Mouse (Mus musculus): ENCODE measurements around the gene Gse1. TPM values are rescaled to one million over a fixed set of nuclear protein-coding genes. Genes with fewer than 3 reads are reported as not detected.

The Gse1 gene
- polyA plus RNA-seq, 1 experiment: 17.1 TPM

GRCm38 (mm10) chr8:120188510-120188909 is 39.7 kb upstream of the Gse1 start:
- Histone ChIP-seq H3K4me1 (ENCODE audit: control insufficient read depth) (no peaks in the 10 kb centered on the region), H3K9me3 (ENCODE audit: control insufficient read depth, low read length) (peaks cover 6% of the 10 kb centered on the region), H3K27me3 (ENCODE audit: control insufficient read depth) (no peaks in the 10 kb centered on the region), H3K36me3 (ENCODE audit: control insufficient read depth) (no peaks in the 10 kb centered on the region), H3K4me3 (replicated peaks) (no peak overlapping the region)
- TF ChIP-seq GATA1 (IDR thresholded peaks at IDR 0.05; ENCODE audit: low read length): no peak
- no peak for TF ChIP-seq TAL1 (IDR thresholded peaks at IDR 0.05; ENCODE audit: low read length)

- TF ChIP-seq TAL1 (IDR thresholded peaks at IDR 0.05; ENCODE audit: low read length): no peak
- no peak for TF ChIP-seq GATA1 (IDR thresholded peaks at IDR 0.05; ENCODE audit: low read length)
- H3K4me3 ChIP-seq (replicated peaks): no peak overlapping the region
- no peaks in the 10 kb centered on the region for H3K36me3 ChIP-seq (ENCODE audit: control insufficient read depth)
- no peaks in the 10 kb centered on the region for H3K27me3 ChIP-seq (ENCODE audit: control insufficient read depth)
- peaks cover 6% of the 10 kb centered on the region for H3K9me3 ChIP-seq (ENCODE audit: control insufficient read depth, low read length)
- H3K4me1 ChIP-seq (ENCODE audit: control insufficient read depth): no peaks in the 10 kb centered on the region
Measured at GRCm38 (mm10) chr8:120189440-120189839, 38.8 kb upstream of the Gse1 start.

DNA sequence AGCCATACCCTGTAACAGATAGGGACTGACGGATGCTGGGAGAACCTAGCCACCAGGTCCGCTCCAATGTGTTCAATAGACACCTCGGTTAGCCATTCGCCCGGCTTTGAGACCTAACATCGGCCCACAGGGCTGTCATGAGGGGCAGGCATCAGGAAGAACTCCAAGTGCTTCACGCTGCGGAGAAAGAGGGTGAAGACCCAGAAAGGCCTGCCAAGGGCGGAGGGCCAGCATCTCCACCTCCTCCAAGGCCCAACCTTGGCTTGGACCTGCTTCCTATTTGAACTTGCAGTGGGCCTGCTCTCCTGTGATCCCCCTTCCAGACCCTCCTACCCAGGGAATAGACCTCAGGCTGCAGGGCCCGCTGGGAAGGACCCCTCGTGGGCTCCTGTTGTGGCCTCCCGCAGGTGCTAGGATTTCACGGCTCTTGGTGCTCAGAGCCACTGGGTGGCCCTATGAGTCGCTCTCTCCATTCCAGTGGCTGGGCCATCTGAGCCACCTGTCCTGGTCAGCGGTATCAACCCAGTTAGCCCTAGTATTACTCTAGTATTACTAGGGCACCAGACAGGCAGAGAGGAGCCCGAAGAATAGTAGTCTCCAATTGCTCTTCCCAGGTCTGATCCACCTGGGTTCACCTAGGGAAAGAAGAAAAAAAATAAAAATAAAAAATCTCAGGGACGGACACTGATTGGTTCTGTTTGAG is 38.0 kb upstream of the Gse1 start:
- H3K4me1 ChIP-seq (ENCODE audit: control insufficient read depth): no peaks in the 10 kb centered on the region
- peaks cover 6% of the 10 kb centered on the region for H3K9me3 ChIP-seq (ENCODE audit: control insufficient read depth, low read length)
- H3K4me3 ChIP-seq (replicated peaks): no peak overlapping the region
- no peaks in the 10 kb centered on the region for H3K36me3 ChIP-seq (ENCODE audit: control insufficient read depth)
- no peaks in the 10 kb centered on the region for H3K27me3 ChIP-seq (ENCODE audit: control insufficient read depth)
- TF ChIP-seq TAL1 (IDR thresholded peaks at IDR 0.05; ENCODE audit: low read length): no peak
- TF ChIP-seq GATA1 (IDR thresholded peaks at IDR 0.05; ENCODE audit: low read length): no peak

DNA sequence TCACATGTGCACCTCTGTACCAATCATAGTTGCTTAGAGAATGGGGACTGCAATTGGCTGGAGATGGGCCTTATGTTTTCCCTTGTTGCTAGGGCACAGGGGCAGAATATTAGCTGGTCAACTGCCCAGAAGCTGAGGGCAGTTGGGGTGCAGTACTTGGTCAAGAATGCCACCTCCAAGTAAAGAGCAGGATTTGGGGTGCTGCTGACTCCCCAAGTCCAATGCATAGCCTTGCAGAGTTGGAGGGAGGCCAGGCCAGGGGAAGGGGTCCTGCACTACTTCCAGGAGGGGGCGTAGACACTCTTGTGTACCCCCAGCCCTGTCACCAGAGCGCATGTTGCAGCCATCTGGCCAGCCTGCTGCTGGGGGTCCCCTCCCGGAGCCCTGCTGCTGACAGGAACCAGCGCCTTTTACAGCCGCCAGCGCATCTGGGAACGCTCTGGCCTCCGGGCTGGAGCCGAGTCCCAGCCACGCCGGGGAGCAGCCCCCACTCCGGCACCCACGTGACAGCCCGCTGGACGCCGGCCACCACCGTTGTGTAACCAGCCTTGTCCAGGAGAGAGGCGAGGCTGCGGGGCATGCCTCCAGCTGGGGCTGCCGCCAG is 37.3 kb upstream of the Gse1 start:
- Histone ChIP-seq H3K4me1 (ENCODE audit: control insufficient read depth) (no peaks in the 10 kb centered on the region), H3K27me3 (ENCODE audit: control insufficient read depth) (no peaks in the 10 kb centered on the region), H3K4me3 (replicated peaks) (no peak overlapping the region)

GRCm38 (mm10) chr8:120191633-120192032 is 36.6 kb upstream of the Gse1 start:
- Histone ChIP-seq H3K36me3 (ENCODE audit: control insufficient read depth) (no peaks in the 10 kb centered on the region), H3K27me3 (ENCODE audit: control insufficient read depth) (no peaks in the 10 kb centered on the region), H3K4me1 (ENCODE audit: control insufficient read depth) (no peaks in the 10 kb centered on the region), H3K4me3 (replicated peaks) (no peak overlapping the region), H3K9me3 (ENCODE audit: control insufficient read depth, low read length) (peaks cover 6% of the 10 kb centered on the region)
- TF ChIP-seq TAL1 (IDR thresholded peaks at IDR 0.05; ENCODE audit: low read length) (no peak), GATA1 (IDR thresholded peaks at IDR 0.05; ENCODE audit: low read length) (no peak)

More for the DNA sequence above, 37.3 kb upstream of the Gse1 start:
- TF ChIP-seq TAL1 (IDR thresholded peaks at IDR 0.05; ENCODE audit: low read length): no peak
- no peak for TF ChIP-seq GATA1 (IDR thresholded peaks at IDR 0.05; ENCODE audit: low read length)
- H3K36me3 ChIP-seq (ENCODE audit: control insufficient read depth): no peaks in the 10 kb centered on the region
- peaks cover 6% of the 10 kb centered on the region for H3K9me3 ChIP-seq (ENCODE audit: control insufficient read depth, low read length)

DNA sequence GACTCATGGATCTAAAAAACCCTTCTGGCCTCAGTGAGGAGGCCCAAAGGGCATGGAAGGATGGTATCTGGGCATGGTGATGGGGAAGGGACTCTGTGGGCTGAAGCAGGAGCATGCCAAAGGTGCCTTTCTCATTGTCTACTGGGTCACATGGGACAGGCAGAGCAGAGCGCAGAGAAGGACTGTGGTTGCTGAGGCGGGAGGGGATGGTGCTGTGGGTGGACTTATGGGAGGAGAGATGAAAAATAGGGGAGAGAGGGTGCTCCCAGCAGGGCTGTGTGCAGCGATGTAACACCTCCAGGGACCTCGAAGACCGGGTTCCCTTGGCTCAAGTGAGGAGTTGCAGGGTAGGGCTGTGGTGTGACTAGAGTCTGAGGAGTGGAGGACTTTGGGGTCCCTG is 36.1 kb upstream of the Gse1 start:
- TF ChIP-seq TAL1 (IDR thresholded peaks at IDR 0.05; ENCODE audit: low read length): no peak
- no peak for TF ChIP-seq GATA1 (IDR thresholded peaks at IDR 0.05; ENCODE audit: low read length)
- H3K27me3 ChIP-seq (ENCODE audit: control insufficient read depth): no peaks in the 10 kb centered on the region
- H3K4me3 ChIP-seq (replicated peaks): no peak overlapping the region
- no peaks in the 10 kb centered on the region for H3K36me3 ChIP-seq (ENCODE audit: control insufficient read depth)
- H3K4me1 ChIP-seq (ENCODE audit: control insufficient read depth): no peaks in the 10 kb centered on the region
- peaks cover 6% of the 10 kb centered on the region for H3K9me3 ChIP-seq (ENCODE audit: control insufficient read depth, low read length)

GRCm38 (mm10) chr8:120201351-120201750 is 26.9 kb upstream of the Gse1 start:
- H3K4me1 ChIP-seq (ENCODE audit: control insufficient read depth): no peaks in the 10 kb centered on the region
- no peak for TF ChIP-seq TAL1 (IDR thresholded peaks at IDR 0.05; ENCODE audit: low read length)
- TF ChIP-seq GATA1 (IDR thresholded peaks at IDR 0.05; ENCODE audit: low read length): no peak

DNA sequence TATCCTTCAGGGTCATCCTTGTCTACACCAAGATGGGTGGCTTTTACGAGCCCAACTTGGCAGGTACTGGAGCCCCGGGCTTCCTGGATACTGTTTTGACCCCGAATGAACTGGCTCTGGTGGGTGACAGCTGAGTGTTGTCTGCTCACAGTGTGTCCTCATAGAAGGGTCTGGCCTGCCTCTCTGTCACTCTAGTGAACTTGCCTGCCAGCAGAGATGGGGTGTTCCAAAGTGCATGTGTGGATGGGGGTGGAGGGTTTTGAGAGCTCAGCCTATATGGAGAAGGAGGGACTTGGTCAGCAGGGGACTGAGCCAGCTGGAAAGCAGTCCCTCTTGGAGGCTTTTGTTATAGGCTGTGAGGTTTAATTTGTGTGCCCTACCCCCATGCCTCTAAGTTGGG is 25.7 kb upstream of the Gse1 start:
- TF ChIP-seq GATA1 (IDR thresholded peaks at IDR 0.05; ENCODE audit: low read length): no peak
- no peak for TF ChIP-seq TAL1 (IDR thresholded peaks at IDR 0.05; ENCODE audit: low read length)

More at GRCm38 (mm10) chr8:120201351-120201750, 26.9 kb upstream of the Gse1 start:
- H3K36me3 ChIP-seq (ENCODE audit: control insufficient read depth): no peaks in the 10 kb centered on the region
- H3K27me3 ChIP-seq (ENCODE audit: control insufficient read depth): no peaks in the 10 kb centered on the region
- H3K9me3 ChIP-seq (ENCODE audit: control insufficient read depth, low read length): peaks cover 12% of the 10 kb centered on the region
- H3K4me3 ChIP-seq (replicated peaks): no peak overlapping the region

GRCm38 (mm10) chr8:120204736-120205360 is 23.4 kb upstream of the Gse1 start:
- no peak for TF ChIP-seq GATA1 (IDR thresholded peaks at IDR 0.05; ENCODE audit: low read length)
- no peak for TF ChIP-seq TAL1 (IDR thresholded peaks at IDR 0.05; ENCODE audit: low read length)
- no peak overlapping the region for H3K4me3 ChIP-seq (replicated peaks)
- no peaks in the 10 kb centered on the region for H3K4me1 ChIP-seq (ENCODE audit: control insufficient read depth)
- H3K9me3 ChIP-seq (ENCODE audit: control insufficient read depth, low read length): peaks cover 6% of the 10 kb centered on the region
- no peaks in the 10 kb centered on the region for H3K36me3 ChIP-seq (ENCODE audit: control insufficient read depth)
- H3K27me3 ChIP-seq (ENCODE audit: control insufficient read depth): no peaks in the 10 kb centered on the region

More for the DNA sequence above, 25.7 kb upstream of the Gse1 start:
- Histone ChIP-seq H3K4me3 (replicated peaks) (no peak overlapping the region), H3K9me3 (ENCODE audit: control insufficient read depth, low read length) (peaks cover 12% of the 10 kb centered on the region), H3K4me1 (ENCODE audit: control insufficient read depth) (no peaks in the 10 kb centered on the region), H3K27me3 (ENCODE audit: control insufficient read depth) (no peaks in the 10 kb centered on the region), H3K36me3 (ENCODE audit: control insufficient read depth) (no peaks in the 10 kb centered on the region)
